Mouse (Mus musculus) neural tube, embryonic 14.5 days (tissue): ENCODE measurements around the gene Mfng. TPM values are rescaled to one million over a fixed set of nuclear protein-coding genes. Genes with fewer than 3 reads are reported as not detected.

Experiments
- ATAC-seq: fragments of 200-750 bp; cut with Nextera tagmentation; 2 replicates; pipeline ENCODE4 v1.8.0; 2017; ENCODE audit warnings: low read depth, mild to moderate bottlenecking, moderate TSS enrichment, moderate library complexity
- H3K27ac ChIP-seq: fragments of 300-500 bp; sonication (generic); 2 replicates; pipeline ENCODE4 v1.5.1; 2014; ENCODE audit warnings: low read depth, mild to moderate bottlenecking, control low read depth, low read length, moderate library complexity, mixed read lengths
- H3K27me3 ChIP-seq: fragments of 300-500 bp; sonication (generic); 2 replicates; pipeline ENCODE4 v1.6.1; 2014; ENCODE audit warnings: low read length; ENCODE audit not compliant: control insufficient read depth, insufficient read depth
- H3K36me3 ChIP-seq: fragments of 300-500 bp; sonication (generic); 2 replicates; pipeline ENCODE4 v1.6.1; 2014; ENCODE audit warnings: low read length, mixed read lengths; ENCODE audit not compliant: control insufficient read depth, insufficient read depth
- H3K4me1 ChIP-seq: fragments of 300-500 bp; sonication (generic); 2 replicates; pipeline ENCODE4 v1.6.1; 2014; ENCODE audit warnings: low read length; ENCODE audit not compliant: control insufficient read depth, insufficient read depth
- H3K4me2 ChIP-seq: fragments of 300-500 bp; sonication (generic); 2 replicates; pipeline ENCODE4 v1.6.1; 2014; ENCODE audit warnings: mild to moderate bottlenecking, low read depth, low read length, control low read depth
- H3K4me3 ChIP-seq: fragments of 300-500 bp; sonication (generic); 2 replicates; pipeline ENCODE4 v1.5.1; 2014; ENCODE audit warnings: low read depth, low read length, control low read depth, mixed read lengths
- H3K9ac ChIP-seq: fragments of 300-500 bp; sonication (generic); replicated peaks from 2 replicates; pipeline ENCODE4 v1.6.1; 2014; ENCODE audit warnings: low read depth, mild to moderate bottlenecking, control low read depth, low read length, mixed read lengths
- H3K9me3 ChIP-seq: fragments of 300-500 bp; sonication (generic); 2 replicates; pipeline ENCODE4 v1.6.1; 2016; ENCODE audit warnings: low read length; ENCODE audit not compliant: control insufficient read depth
- WGBS: fragments of 180-500 bp; shearing (Covaris S2); extraction: QIAGEN DNeasy Blood & Tissue Kit; methylation state at CpG from one replicate; pipeline ENCODE4 v1.1.7; 2014; 5-methylcytosine and 5-hydroxymethylcytosine counted together
- polyA plus RNA-seq: library from polyadenylated mRNA; unstranded; fragments of >200 nt; fragmentation: Nextera tagmentation; extraction: Ambion mirVana; gene quantifications from 2 replicates; pipeline ENCODE4 v1.2.1, GENCODE M21; 2014

The Mfng gene
- polyA plus RNA-seq, 1 experiment from 2014 or later, result 6.9 TPM

- Histone ChIP-seq H3K27ac (no peak overlapping the region), H3K4me2 (no peak overlapping the region)
- WGBS, result 17% methylated on average over 7 of the region's 7 CpGs
Measured at GRCm38 (mm10) chr15:78709767-78710166, 63.5 kb downstream of the Mfng start.

GRCm38 (mm10) chr15:78706630-78707029 lies 66.6 kb downstream of the Mfng start:
- Histone ChIP-seq H3K27me3 (no peaks in the 10 kb centered on the region), H3K36me3 (no peaks in the 10 kb centered on the region), H3K4me1 (peaks cover 17% of the 10 kb centered on the region), H3K27ac (no peak overlapping the region), H3K9ac (no peak overlapping the region), H3K9me3 (no peaks in the 10 kb centered on the region), H3K4me3 (no peak overlapping the region), H3K4me2 (no peak overlapping the region)
- ATAC-seq, result no peak
- WGBS, result 44% methylated on average over 3 of the region's 3 CpGs

More at GRCm38 (mm10) chr15:78709767-78710166, 63.5 kb downstream of the Mfng start:
- peaks cover 29% of the 10 kb centered on the region for H3K4me1 ChIP-seq
- no peak overlapping the region for H3K4me3 ChIP-seq
- ATAC-seq, result peak; percentile 57; the same call in 1 of the 2 replicates
- H3K9ac ChIP-seq, result no peak overlapping the region
- no peaks in the 10 kb centered on the region for H3K27me3 ChIP-seq
- H3K9me3 ChIP-seq, result no peaks in the 10 kb centered on the region
- no peaks in the 10 kb centered on the region for H3K36me3 ChIP-seq

Other genes starting within 250 kb of the Mfng start
- gene C1qtnf6, start 242.1 kb downstream of the Mfng start, polyA plus RNA-seq, result 6.0 and 8.5 TPM in 2 replicates
- 0.14 and 0.67 TPM in 2 replicates for gene Sstr3, start 228.8 kb downstream of the Mfng start, polyA plus RNA-seq
- 6.9 and 9.0 TPM in 2 replicates for gene Rac2, start 200.7 kb downstream of the Mfng start, polyA plus RNA-seq
- gene Cyth4, start 176.4 kb downstream of the Mfng start, polyA plus RNA-seq, result 2.0 and 3.7 TPM in 2 replicates
- gene Elfn2, start 54.7 kb downstream of the Mfng start, polyA plus RNA-seq, result 4.1 and 6.8 TPM in 2 replicates
- 1.8 and 2.2 TPM in 2 replicates for gene Card10, start 29.6 kb upstream of the Mfng start, polyA plus RNA-seq
- 4.6 and 7.7 TPM in 2 replicates for gene Cdc42ep1, start 69.1 kb upstream of the Mfng start, polyA plus RNA-seq
- gene Lgals2, start 82.1 kb upstream of the Mfng start, polyA plus RNA-seq, result not detected in 2 replicates
- gene Gga1, start 103.7 kb upstream of the Mfng start, polyA plus RNA-seq, result 31.7 and 37.1 TPM in 2 replicates
- 0.21 TPM in 1 of 2 replicates, not detected in the other for gene Gm49510, start 126.2 kb upstream of the Mfng start, polyA plus RNA-seq
- 3.4 and 4.1 TPM in 2 replicates for gene Sh3bp1, start 126.3 kb upstream of the Mfng start, polyA plus RNA-seq
- 74.9 and 84.7 TPM in 2 replicates for gene Pdxp, start 140.4 kb upstream of the Mfng start, polyA plus RNA-seq
- gene Lgals1, start 153.2 kb upstream of the Mfng start, polyA plus RNA-seq, result 50.7 and 166 TPM in 2 replicates
- 58.4 and 66.0 TPM in 2 replicates for gene Nol12, start 161.5 kb upstream of the Mfng start, polyA plus RNA-seq
- gene Triobp, start 174.2 kb upstream of the Mfng start, polyA plus RNA-seq, result 33.9 and 35.4 TPM in 2 replicates